Mouse (Mus musculus) cerebellum, adult 2 months (tissue): ENCODE data around the gene Cyp2c29.
"Not testable (repeated sequence)": the region's sequence is repeated elsewhere in the genome, so short reads cannot be mapped to it uniquely, and the experiment has no call there.

ENCODE experiments used
- CTCF ChIP-seq: fragments of 200-500 bp; IDR thresholded peaks from 2 replicates; pipeline ENCODE4 v1.5.1; 2011; ENCODE audit warnings: low read depth, mild to moderate bottlenecking, control low read depth, low read length, moderate library complexity, borderline replicate concordance; ENCODE audit not compliant: insufficient read depth
- POLR2A ChIP-seq: fragments of 200-500 bp; IDR thresholded peaks from 2 replicates; pipeline ENCODE4 v1.6.1; 2011; ENCODE audit warnings: low read length, control low read depth, borderline replicate concordance; ENCODE audit not compliant: insufficient read depth

DNA sequence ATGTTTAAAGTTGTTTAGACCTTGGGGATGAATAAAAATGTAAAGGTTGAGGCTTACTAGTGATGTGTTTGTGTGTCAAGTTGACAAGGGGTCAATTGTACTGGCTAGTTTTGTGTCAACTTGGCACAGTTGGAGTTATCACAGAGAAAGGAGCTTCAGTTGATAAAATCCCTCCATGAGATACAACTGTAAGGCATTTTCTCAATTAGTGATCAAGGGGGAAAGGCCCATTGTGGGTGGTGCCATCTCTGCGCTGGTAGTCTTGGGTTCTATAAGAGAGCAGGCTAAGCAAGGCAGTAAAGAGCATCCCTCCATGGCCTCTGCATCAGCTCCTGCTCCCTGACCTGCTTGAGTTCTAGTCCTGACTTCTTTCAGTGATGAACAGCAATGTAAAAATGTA, at the start of gene Cyp2c29:
- not testable (repeated sequence) for TF ChIP-seq CTCF, POLR2A
